ENCODE assay signal across 10 mouse cellular contexts in the genomic region with DNA sequence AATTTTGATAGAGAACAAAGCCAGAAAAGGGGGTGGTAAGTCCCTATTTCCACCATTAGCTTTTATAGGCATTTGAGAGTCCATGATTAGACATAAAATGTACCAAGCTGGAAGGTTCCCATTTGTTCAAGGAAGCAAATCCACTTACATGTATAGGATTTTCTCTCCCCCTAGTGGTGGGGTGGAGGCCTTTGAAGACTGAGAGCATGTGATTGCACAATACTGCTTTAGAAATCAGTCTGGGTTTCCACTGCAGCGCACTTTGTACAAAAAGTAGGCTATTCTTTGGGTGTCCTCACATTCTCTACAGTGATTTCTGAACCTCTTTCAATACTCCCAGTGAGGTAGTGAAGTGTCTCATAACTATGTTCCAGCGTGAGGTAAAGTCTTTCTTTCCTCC. TPM values are rescaled to one million over a fixed set of nuclear protein-coding genes. Genes with fewer than 3 reads are reported as not detected.
DNase-seq lines count a peak whose midpoint lies in the region; ATAC-seq and TF ChIP-seq lines count a peak whose summit lies in the region.
"Had no signal": no experiment of that assay in that cellular context is flagged by ENCODE, and none has a peak within 500 bp of the region (broad histone marks: within the 10 kb centered on the region; RNA-seq: fewer than 3 reads in every experiment).

No protein-coding gene starts in this region.

- H3K27ac ChIP-seq in liver, adult 2 months (replicated peaks; ENCODE audit: insufficient read depth, low read depth, low read length): 0 out of 2 replicates have a peak overlapping the region, but pooled peaks have one; percentile 47
- H3K27ac ChIP-seq in liver, embryonic 12.5 days: no peak overlapping the region
- H3K27ac ChIP-seq in cerebellum, adult 2 months (ENCODE audit: insufficient read depth, low read length): no peak overlapping the region
- no peak overlapping the region for H3K27ac ChIP-seq in midbrain, postnatal 0 days (ENCODE audit: low read depth, low read length)
- H3K27ac ChIP-seq: embryonic facial prominence, embryonic 15.5 days; macrophage had no signal

- no peaks in the 10 kb centered on the region; the same call in 1 of the 2 replicates for H3K79me2 ChIP-seq in liver, adult 2 months (ENCODE audit: control insufficient read depth, insufficient read depth, low read length)

- H3K4me1 ChIP-seq in liver, adult 2 months (ENCODE audit: control insufficient read depth, insufficient read depth, low read length): 0 out of 2 replicates have a peak, but pooled peaks cover 1% of the 10 kb centered on the region
- peaks cover 14% of the 10 kb centered on the region for H3K4me1 ChIP-seq in liver, embryonic 12.5 days
- H3K4me1 ChIP-seq in cerebellum, adult 2 months (ENCODE audit: control insufficient read depth, insufficient read depth, low read length): no peaks in the 10 kb centered on the region
- H3K4me1 ChIP-seq in midbrain, postnatal 0 days (ENCODE audit: insufficient read depth, low read length): no peaks in the 10 kb centered on the region

- peak; percentile 96 for DNase-seq in liver, adult 2 months (ENCODE audit: extremely low read depth, low read depth, low spot score)
- DNase-seq in MEL-GATA-1-ER (ENCODE audit: extremely low read depth, low read depth): peak; percentile 74
- peak; percentile 53 to 74 for DNase-seq in cerebellum, adult 2 months
- DNase-seq in gastrocnemius, postnatal 10 days: peak; percentile 16
- peak; percentile 42 to 61 for DNase-seq in layer of hippocampus, postnatal 10 days (ENCODE audit: low spot score in 2 of 2)
- peak; percentile 81 for DNase-seq in midbrain, postnatal 0 days (ENCODE audit: low spot score)
- no peak for DNase-seq in spleen, adult 12 weeks (ENCODE audit: low spot score)

- TF ChIP-seq POLR2A in liver, adult 2 months (IDR thresholded peaks at IDR 0.05; ENCODE audit: extremely low read depth, insufficient read depth, low read length): no peak
- no peak for TF ChIP-seq POLR2A in cerebellum, adult 2 months (IDR thresholded peaks at IDR 0.05; ENCODE audit: borderline replicate concordance, insufficient read depth, low read length)

- TF ChIP-seq CTCF in liver, adult 2 months (IDR thresholded peaks at IDR 0.05; ENCODE audit: low read depth, low read length): peak; percentile 32; the same call in 1 of the 2 replicates
- TF ChIP-seq CTCF in cerebellum, adult 2 months (IDR thresholded peaks at IDR 0.05; ENCODE audit: borderline replicate concordance, insufficient read depth, low read depth, low read length): peak; percentile 48; the same call in 1 of the 2 replicates
- TF ChIP-seq CTCF in midbrain, postnatal 0 days (IDR thresholded peaks at IDR 0.05): peak; percentile 77

- H3K27me3 ChIP-seq in liver, adult 2 months (ENCODE audit: control insufficient read depth, insufficient read depth, low read length): no peaks in the 10 kb centered on the region
- H3K27me3 ChIP-seq in liver, embryonic 12.5 days (replicated peaks): no peaks in the 10 kb centered on the region
- no peaks in the 10 kb centered on the region for H3K27me3 ChIP-seq in cerebellum, adult 2 months (ENCODE audit: control insufficient read depth, insufficient read depth, low read length)
- H3K27me3 ChIP-seq in midbrain, postnatal 0 days (ENCODE audit: insufficient read depth, low read length): no peaks in the 10 kb centered on the region
- H3K27me3 ChIP-seq: embryonic facial prominence, embryonic 15.5 days had no signal

- no peak overlapping the region for H3K9ac ChIP-seq in liver, adult 2 months (ENCODE audit: low read depth, low read length)
- H3K9ac ChIP-seq in liver, embryonic 12.5 days: no peak overlapping the region
- no peak overlapping the region for H3K9ac ChIP-seq in midbrain, postnatal 0 days (replicated peaks; ENCODE audit: low read length, poor library complexity, severe bottlenecking)
- H3K9ac ChIP-seq: embryonic facial prominence, embryonic 15.5 days had no signal

- no peak for ATAC-seq in liver, embryonic 12.5 days
- no peak for ATAC-seq in midbrain, postnatal 0 days (ENCODE audit: low FRiP score)

- no peaks in the 10 kb centered on the region for H3K9me3 ChIP-seq in liver, embryonic 12.5 days (replicated peaks)
- no peaks in the 10 kb centered on the region for H3K9me3 ChIP-seq in midbrain, postnatal 0 days (ENCODE audit: low read length)
- H3K9me3 ChIP-seq: embryonic facial prominence, embryonic 15.5 days had no signal

- H3K36me3 ChIP-seq in liver, adult 2 months (ENCODE audit: control insufficient read depth, insufficient read depth, low read length): no peaks in the 10 kb centered on the region
- no peaks in the 10 kb centered on the region for H3K36me3 ChIP-seq in liver, embryonic 12.5 days
- no peaks in the 10 kb centered on the region for H3K36me3 ChIP-seq in midbrain, postnatal 0 days (ENCODE audit: insufficient read depth, low read length)
- H3K36me3 ChIP-seq: embryonic facial prominence, embryonic 15.5 days had no signal

- peak overlapping the region; percentile 9; the same call in 1 of the 2 replicates for H3K4me3 ChIP-seq in liver, adult 2 months (ENCODE audit: insufficient read depth, low read depth, low read length)
- H3K4me3 ChIP-seq in liver, embryonic 12.5 days: no peak overlapping the region
- no peak overlapping the region for H3K4me3 ChIP-seq in cerebellum, adult 2 months (replicated peaks; ENCODE audit: insufficient read depth, low read depth, low read length)
- no peak overlapping the region for H3K4me3 ChIP-seq in midbrain, postnatal 0 days (ENCODE audit: low read depth, low read length)
- H3K4me3 ChIP-seq: embryonic facial prominence, embryonic 15.5 days had no signal

- 19% methylated on average over 2 of the region's 2 CpGs for WGBS in liver, adult 2 months
- WGBS in liver, embryonic 12.5 days (ENCODE audit: insufficient replicate concordance): 53% methylated on average over 2 of the region's 2 CpGs
- 58% methylated on average over 2 of the region's 2 CpGs for WGBS in cerebellum, adult 2 months
- WGBS in midbrain, postnatal 0 days: 59% methylated on average over 2 of the region's 2 CpGs

- H3K4me2 ChIP-seq in liver, embryonic 12.5 days: no peak overlapping the region
- no peak overlapping the region for H3K4me2 ChIP-seq in midbrain, postnatal 0 days (ENCODE audit: low read depth, low read length, poor library complexity, severe bottlenecking)
- H3K4me2 ChIP-seq: embryonic facial prominence, embryonic 15.5 days had no signal

RNA-seq across cellular contexts. Expression of gene Gatb, which starts 2.6 kb away (rescaled TPM):
- total RNA-seq in liver, adult 2 months (2014; rRNA removed): 33.2 and 39.5 TPM in 2 replicates
- 15.3 and 17.1 TPM in 2 replicates for polyA plus RNA-seq in liver, adult 2 months (2012; rRNA removed)
- 22.9 and 24.5 TPM in 2 replicates for polyA plus RNA-seq in liver, embryonic 12.5 days (2016; fragmentation: Nextera tagmentation; extraction: Ambion mirVana)
- 14.9 and 16.1 TPM in 2 replicates for polyA plus RNA-seq in cerebellum, adult 2 months (2012; rRNA removed)
- 10 to 100 TPM; 13.6 to 13.8 TPM for total RNA-seq in gastrocnemius, postnatal 10 days (2021)
- total RNA-seq in layer of hippocampus, postnatal 10 days (2021): 10 to 100 TPM; 15.0 to 16.6 TPM
- total RNA-seq in midbrain, postnatal 0 days (2014; rRNA removed): 36.9 and 39.4 TPM in 2 replicates
- polyA plus RNA-seq in midbrain, postnatal 0 days (2015; fragmentation: Nextera tagmentation; extraction: Ambion mirVana): 21.7 and 22.2 TPM in 2 replicates
